Comparison of ENCODE assay signal across 8 mouse cellular contexts in genomic region chr4:131843290-131843743, GRCm38 (mm10). TPM values are rescaled to one million over a fixed set of nuclear protein-coding genes. Genes with fewer than 3 reads are reported as not detected.
DNase-seq lines count a peak whose midpoint lies in the region; ATAC-seq lines count a peak whose summit lies in the region.

TSS of gene Mecr (plus strand) at chr4:131843470.

- ATAC-seq in hindbrain, embryonic 16.5 days = peak; percentile 87

- H3K4me2 ChIP-seq in hindbrain, embryonic 16.5 days (ENCODE audit: low read length) = peak within 1 kb of the TSS; percentile 68

- H3K27me3 ChIP-seq in hindbrain, embryonic 16.5 days (replicated peaks; ENCODE audit: control insufficient read depth, insufficient read depth, low read length) = no peaks in the 10 kb centered on the region; the same call in none of the 2 replicates

- peaks cover 11% of the 10 kb centered on the region for H3K4me1 ChIP-seq in hindbrain, embryonic 16.5 days (ENCODE audit: control insufficient read depth, insufficient read depth, low read depth, low read length)

- H3K9ac ChIP-seq in hindbrain, embryonic 16.5 days (ENCODE audit: low read depth, low read length) = peak within 1 kb of the TSS; percentile 85

- peaks cover 15% of the 10 kb centered on the region; the same call in 1 of the 2 replicates for H3K79me2 ChIP-seq in macrophage (ENCODE audit: inconsistent target)

- WGBS in hindbrain, embryonic 16.5 days = 1% methylated on average over 37 of the region's 37 CpGs
- 0% methylated on average over 36 of the region's 37 CpGs for WGBS in macrophage (ENCODE audit: missing documents)

- H3K4me3 ChIP-seq in hindbrain, embryonic 16.5 days (ENCODE audit: low read length) = peak within 1 kb of the TSS; percentile 81
- peak within 1 kb of the TSS; percentile 62 for H3K4me3 ChIP-seq in macrophage (ENCODE audit: inconsistent target)

- H3K36me3 ChIP-seq in hindbrain, embryonic 16.5 days (ENCODE audit: control insufficient read depth, insufficient read depth, low read length) = no peaks in the 10 kb centered on the region
- no peaks in the 10 kb centered on the region for H3K36me3 ChIP-seq in macrophage (ENCODE audit: inconsistent target)

- peak within 1 kb of the TSS; percentile 55; the same call in 1 of the 2 replicates for H3K27ac ChIP-seq in hindbrain, embryonic 16.5 days (ENCODE audit: low read depth, low read length)
- H3K27ac ChIP-seq in macrophage = no peak within 1 kb of the TSS

- peak; percentile 91 for DNase-seq in T-cell, adult 2 months (ENCODE audit: low spot score)
- DNase-seq in cerebellum, postnatal 36 days = peak; percentile 94 to 95
- DNase-seq in gastrocnemius, adult 18-20 months (ENCODE audit: low spot score) = peak; percentile 94
- peak; percentile 91 to 97 for DNase-seq in left cerebral cortex, adult 18-20 months (ENCODE audit: low spot score in 2 of 2)
- DNase-seq in right cerebral cortex, adult 18-20 months = peak; percentile 93
- peak; percentile 91 for DNase-seq in urinary bladder, postnatal 10 days (ENCODE audit: low spot score)

- no peaks in the 10 kb centered on the region for H3K9me3 ChIP-seq in hindbrain, embryonic 16.5 days (ENCODE audit: control insufficient read depth, low read length)

RNA-seq across cellular contexts. Expression of gene Mecr, which starts in this region (rescaled TPM):
- total RNA-seq in gastrocnemius, adult 18-20 months (2021) = 10 to 100 TPM; 19.7 to 25.5 TPM
- 36.3 and 41.1 TPM in 2 replicates for polyA plus RNA-seq in hindbrain, embryonic 16.5 days (2015; fragmentation: Nextera tagmentation; extraction: Ambion mirVana)
- total RNA-seq in left cerebral cortex, adult 18-20 months (2021) = 10 to 100 TPM; 28.9 to 31.7 TPM
- total RNA-seq in macrophage (2018; cell fraction: chromatin; rRNA removed) = 100 to 1,000 TPM in 1 of 26 experiments, 10 to 100 TPM in 25; 36.8 to 104 (median 63.8) TPM
- total RNA-seq in macrophage (2018; cell fraction: cytosol; rRNA removed) = 10 to 100 TPM; 10.4 to 18.8 (median 14.9) TPM
- 10 to 100 TPM; 15.8 to 66.3 (median 31.2) TPM for total RNA-seq in macrophage (2018; cell fraction: nucleus; rRNA removed)
- polyA plus RNA-seq in macrophage (2018) = 15.9 to 28.8 TPM (median 17.5 TPM) in 3 replicates
